Mouse (Mus musculus): ENCODE results near the gene Phf7. TPM values are rescaled to one million over a fixed set of nuclear protein-coding genes. Genes with fewer than 3 reads are reported as not detected.

Phf7 gene
- polyA plus RNA-seq, 1 experiment, result 2.3 TPM

DNA sequence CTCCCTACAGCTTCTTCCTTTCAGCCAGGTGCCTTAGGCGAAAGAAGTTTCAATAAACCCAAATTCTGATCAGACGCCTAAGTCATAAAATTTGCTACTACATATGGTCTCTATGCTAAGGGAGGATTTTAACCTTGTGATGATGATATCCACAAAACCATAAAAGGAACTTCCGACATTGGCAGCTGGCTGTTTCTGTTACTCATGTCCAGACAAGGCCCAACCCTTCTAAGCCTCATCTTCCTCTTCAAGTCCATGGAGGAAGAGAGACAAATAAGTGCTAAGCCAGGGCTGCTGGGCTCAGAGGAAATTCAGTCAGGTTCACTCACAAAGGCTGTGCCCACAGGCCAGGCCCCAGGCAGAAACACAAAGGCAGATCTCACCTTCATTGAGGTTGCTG, 61.8 kb downstream of the Phf7 start:
- no peaks in the 10 kb centered on the region for H3K27me3 ChIP-seq (ENCODE audit: control insufficient read depth, insufficient read depth, low read length)
- H3K4me1 ChIP-seq (ENCODE audit: control insufficient read depth, insufficient read depth, insufficient read length, low read length), result no peaks in the 10 kb centered on the region
- peaks cover 69% of the 10 kb centered on the region for H3K36me3 ChIP-seq (ENCODE audit: control insufficient read depth, insufficient read depth, low read length)
- H3K27ac ChIP-seq (ENCODE audit: insufficient read depth, low read depth, low read length), result peak overlapping the region; percentile 55
- 86% methylated on average over 3 of the region's 3 CpGs for WGBS
- TF ChIP-seq POLR2A (IDR thresholded peaks at IDR 0.05; ENCODE audit: low read depth, low read length) (no peak), CTCF (IDR thresholded peaks at IDR 0.05; ENCODE audit: extremely low read depth, insufficient read length, insufficient replicate concordance, low read depth, low read length) (no peak)
- no peak overlapping the region for H3K4me3 ChIP-seq (ENCODE audit: low read depth, low read length)

DNA sequence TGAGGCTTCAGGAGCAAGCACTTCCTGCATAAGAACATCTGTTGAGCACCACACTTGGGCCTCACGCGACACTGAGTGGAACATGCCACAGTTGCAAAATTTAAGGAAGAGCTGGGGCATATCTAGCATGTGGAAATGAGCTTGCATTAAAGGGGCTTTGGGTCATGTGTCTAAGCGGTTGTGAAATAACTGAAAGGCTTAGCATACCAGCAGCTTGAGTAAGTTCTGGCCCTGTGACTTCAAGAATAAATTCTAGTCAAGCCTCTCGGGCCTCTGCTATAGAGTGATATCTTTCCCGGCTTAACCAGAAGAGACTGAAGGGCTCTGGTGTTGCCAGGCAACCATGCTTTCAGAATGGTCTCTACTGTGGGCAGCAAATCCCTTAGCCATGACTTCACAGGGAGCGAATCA, 62.3 kb downstream of the Phf7 start:
- WGBS, result 69% methylated on average over 6 of the region's 6 CpGs
- TF ChIP-seq POLR2A (IDR thresholded peaks at IDR 0.05; ENCODE audit: low read depth, low read length) (no peak), CTCF (IDR thresholded peaks at IDR 0.05; ENCODE audit: extremely low read depth, insufficient read length, insufficient replicate concordance, low read depth, low read length) (no peak)
- H3K36me3 ChIP-seq (ENCODE audit: control insufficient read depth, insufficient read depth, low read length), result peaks cover 71% of the 10 kb centered on the region
- H3K4me1 ChIP-seq (ENCODE audit: control insufficient read depth, insufficient read depth, insufficient read length, low read length), result no peaks in the 10 kb centered on the region; the same call in 1 of the 2 replicates
- no peaks in the 10 kb centered on the region for H3K27me3 ChIP-seq (ENCODE audit: control insufficient read depth, insufficient read depth, low read length)
- H3K4me3 ChIP-seq (ENCODE audit: low read depth, low read length), result no peak overlapping the region
- peak overlapping the region; percentile 55 for H3K27ac ChIP-seq (ENCODE audit: insufficient read depth, low read depth, low read length)

Other genes with a start within 250 kb of the Phf7 start
- 2.6 and 4.1 TPM in 2 replicates for gene Glt8d1, start 249.9 kb downstream of the Phf7 start, polyA plus RNA-seq (2012; rRNA removed)
- 39.4 and 64.5 TPM in 2 replicates for gene Spcs1, start 249.6 kb downstream of the Phf7 start, polyA plus RNA-seq (2012; rRNA removed)
- 3.8 and 6.8 TPM in 2 replicates for gene Pbrm1, start 232.2 kb downstream of the Phf7 start, polyA plus RNA-seq (2012; rRNA removed)
- 3.3 and 5.5 TPM in 2 replicates for gene Gnl3, start 232.2 kb downstream of the Phf7 start, polyA plus RNA-seq (2012; rRNA removed)
- gene Smim4, start 122.4 kb downstream of the Phf7 start, polyA plus RNA-seq (2012; rRNA removed), result 22.8 and 37.3 TPM in 2 replicates
- gene Nt5dc2, start 120.3 kb downstream of the Phf7 start, polyA plus RNA-seq (2012; rRNA removed), result 9.0 and 13.0 TPM in 2 replicates
- gene Stab1, start 82.7 kb downstream of the Phf7 start, polyA plus RNA-seq (2012; rRNA removed), result 31.3 and 65.4 TPM in 2 replicates
- gene Tnnc1, start 43.0 kb downstream of the Phf7 start, polyA plus RNA-seq (2012; rRNA removed), result 0.34 TPM in 1 of 2 replicates, not detected in the other
- 120 and 157 TPM in 2 replicates for gene Nisch, start 34.4 kb downstream of the Phf7 start, polyA plus RNA-seq (2012; rRNA removed)
- 1.5 and 2.1 TPM in 2 replicates for gene Sema3g, start 33.5 kb downstream of the Phf7 start, polyA plus RNA-seq (2012; rRNA removed)
- gene Bap1, start 133 bp upstream of the Phf7 start, polyA plus RNA-seq (2012; rRNA removed), result 16.7 and 30.0 TPM in 2 replicates
- 0.08 TPM in 2 replicates for gene Dnah1, start 72.6 kb upstream of the Phf7 start, polyA plus RNA-seq (2012; rRNA removed)
- gene Capn7, start 85.3 kb upstream of the Phf7 start, polyA plus RNA-seq (2012; rRNA removed), result 3.3 and 5.8 TPM in 2 replicates
- gene Sh3bp5, start 184.8 kb upstream of the Phf7 start, polyA plus RNA-seq (2012; rRNA removed), result 3.0 and 6.9 TPM in 2 replicates
- 14.5 and 24.0 TPM in 2 replicates for gene Eaf1, start 243.1 kb upstream of the Phf7 start, polyA plus RNA-seq (2012; rRNA removed)
- 2.2 and 3.3 TPM in 2 replicates for gene Mettl6, start 243.7 kb upstream of the Phf7 start, polyA plus RNA-seq (2012; rRNA removed)